Mouse (Mus musculus): ENCODE data around the gene Mrps6.

Mrps6 gene

GRCm38 (mm10) chr16:92057852-92058643 is at the start of gene Mrps6, which contains the start of the genes Gm49711 and Slc5a3:
Mrps6 (plus strand) TSS chr16:92058270.
Gm49711 (plus strand) TSS chr16:92058316.
Slc5a3 (plus strand) TSS chr16:92058322.
- in situ Hi-C loops (cut with MboI, MseI), result loop anchor here (5.0 to 25.0 kb wide), 3 partner anchors 96 to 1021 kb away; partner anchors contain the start of gene Paxbp1 (in 1 of the 2)

- in situ Hi-C loops (cut with MboI, MseI), result no loop called here
Observed at GRCm38 (mm10) chr16:92009586-92009985, 48.5 kb upstream of the Mrps6 start.

GRCm38 (mm10) chr16:92016792-92017191 is 41.3 kb upstream of the Mrps6 start:
- in situ Hi-C loops (cut with MboI, MseI), result no loop called here

- in situ Hi-C loops (cut with MboI, MseI), result loop anchor here in 1 of 2 experiments (5.0 kb wide), 1 partner anchor 52 kb away; no protein-coding TSS in a partner anchor
Observed at GRCm38 (mm10) chr16:92019141-92020118, 38.6 kb upstream of the Mrps6 start.

- in situ Hi-C loops (cut with MboI, MseI), result loop anchor here in 1 of 2 experiments (5.0 kb wide), 1 partner anchor 55 kb away; no protein-coding TSS in a partner anchor
Observed at GRCm38 (mm10) chr16:92021656-92022400, 36.2 kb upstream of the Mrps6 start.

DNA sequence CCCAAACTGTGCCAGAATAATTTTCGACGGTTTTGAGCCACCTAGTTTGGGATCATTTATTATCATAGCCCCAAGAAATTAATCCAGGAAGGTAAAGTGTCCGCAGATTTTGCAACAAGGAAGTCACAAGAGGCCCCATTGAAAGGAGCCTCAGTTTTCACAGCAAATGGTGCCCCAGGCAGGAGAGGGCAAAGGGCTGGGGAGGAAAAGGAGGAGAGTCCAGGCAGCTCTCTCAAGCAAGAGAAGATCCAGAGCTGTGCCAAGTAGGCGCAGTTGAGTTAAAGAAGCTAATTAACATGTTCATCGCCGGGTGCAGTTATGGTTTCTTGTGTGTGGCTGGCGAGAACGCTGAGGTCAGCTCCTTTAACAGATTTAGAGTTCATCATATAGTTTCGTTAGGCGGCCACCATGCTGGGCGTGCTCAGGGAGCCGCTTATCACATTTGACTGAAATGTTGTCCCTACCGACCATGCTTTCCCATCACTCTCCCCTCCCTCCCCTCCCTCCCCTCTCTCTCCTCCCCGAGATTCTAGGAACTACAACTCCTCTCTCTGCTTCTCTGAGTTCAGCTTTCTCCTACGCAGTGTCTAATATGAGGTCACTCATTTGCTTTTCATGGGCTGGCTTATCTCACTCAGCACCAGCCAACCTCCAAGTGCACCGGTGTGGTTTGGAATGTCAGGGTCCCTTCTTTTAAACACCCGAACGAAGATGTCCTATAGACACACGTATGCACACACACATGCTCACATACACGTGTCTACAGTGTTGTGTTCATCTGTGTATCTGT is 35.4 kb upstream of the Mrps6 start:
- in situ Hi-C loops (cut with MboI, MseI), result loop anchor here in 1 of 2 experiments (5.0 kb wide), 1 partner anchor 55 kb away; no protein-coding TSS in a partner anchor

DNA sequence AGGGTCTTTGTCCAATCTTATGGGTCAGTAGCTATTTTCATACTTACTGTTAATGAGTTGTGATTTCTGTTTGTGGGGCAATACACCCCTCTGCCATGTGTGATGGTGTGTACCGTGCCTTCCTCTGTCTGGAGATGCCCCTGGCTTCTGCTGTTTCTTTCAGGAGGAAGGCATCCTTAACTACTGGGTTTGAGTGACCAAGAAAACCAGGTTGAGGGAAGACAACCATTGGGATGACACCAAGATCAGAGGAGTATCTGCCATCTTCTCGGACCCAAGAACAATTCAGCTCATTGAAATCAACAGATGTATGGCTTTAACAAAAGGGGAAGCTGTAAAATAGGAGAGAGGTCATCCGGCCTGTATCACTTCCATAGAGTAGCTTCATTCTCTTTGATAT is 24.8 kb upstream of the Mrps6 start:
- in situ Hi-C loops (cut with MboI, MseI), result no loop called here

- in situ Hi-C loops (cut with MboI, MseI), result no loop called here
Observed at GRCm38 (mm10) chr16:92034676-92035075, 23.4 kb upstream of the Mrps6 start.

DNA sequence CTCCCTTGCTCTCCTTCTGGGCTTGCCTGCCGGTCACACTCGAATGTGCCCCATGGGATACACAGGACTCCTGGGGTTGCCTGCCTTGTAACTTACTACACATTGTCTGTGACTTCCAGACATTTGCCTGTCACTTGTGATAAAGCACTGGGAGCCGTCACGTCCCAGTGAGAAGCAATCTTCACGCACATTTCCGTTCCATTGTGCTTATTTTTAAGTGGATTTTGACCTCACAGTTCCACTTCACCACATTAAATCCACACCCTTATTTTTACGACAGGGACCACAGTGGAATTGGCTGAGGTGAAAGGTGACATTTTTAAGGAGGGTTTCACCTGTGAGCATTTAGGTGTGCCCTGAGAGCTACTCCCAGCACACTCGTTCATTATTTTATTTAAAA is 21.4 kb upstream of the Mrps6 start:
- in situ Hi-C loops (cut with MboI, MseI), result no loop called here

DNA sequence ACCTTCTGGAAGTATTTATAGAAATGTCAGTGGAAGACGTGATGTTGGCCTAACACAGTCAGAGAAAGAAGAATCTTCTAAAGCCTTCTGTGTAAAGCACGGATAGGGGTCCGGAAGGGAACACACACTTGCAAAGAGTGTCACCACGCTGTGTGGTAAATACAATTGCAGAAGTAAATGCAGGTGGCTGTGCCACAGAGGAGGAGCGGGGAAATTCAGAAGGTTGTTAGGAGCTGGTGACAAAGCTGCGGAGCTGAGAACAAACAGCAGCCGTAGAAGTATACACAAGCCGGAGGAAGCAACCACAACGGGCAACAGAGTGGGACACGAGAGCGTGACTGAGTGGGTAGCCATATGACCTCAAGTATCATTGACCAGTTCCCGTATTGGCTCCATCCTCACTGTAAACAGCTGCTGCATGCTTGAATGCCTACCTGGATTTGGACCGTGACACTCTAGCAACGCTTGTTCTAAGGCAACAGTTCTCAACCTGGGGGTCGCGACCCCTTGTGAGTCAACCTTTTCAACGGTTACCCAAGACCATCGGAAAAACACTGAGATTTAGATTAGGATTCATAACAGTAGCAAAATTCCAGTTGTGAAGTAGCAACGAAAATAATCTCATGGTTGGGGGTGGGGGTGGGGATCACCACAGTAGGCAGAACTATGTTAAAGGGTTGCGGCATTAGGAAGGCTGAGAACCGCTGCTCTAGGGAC is 20.0 kb upstream of the Mrps6 start:
- in situ Hi-C loops (cut with MboI, MseI), result no loop called here

GRCm38 (mm10) chr16:92039421-92039820 is 18.6 kb upstream of the Mrps6 start:
- in situ Hi-C loops (cut with MboI, MseI), result no loop called here

DNA sequence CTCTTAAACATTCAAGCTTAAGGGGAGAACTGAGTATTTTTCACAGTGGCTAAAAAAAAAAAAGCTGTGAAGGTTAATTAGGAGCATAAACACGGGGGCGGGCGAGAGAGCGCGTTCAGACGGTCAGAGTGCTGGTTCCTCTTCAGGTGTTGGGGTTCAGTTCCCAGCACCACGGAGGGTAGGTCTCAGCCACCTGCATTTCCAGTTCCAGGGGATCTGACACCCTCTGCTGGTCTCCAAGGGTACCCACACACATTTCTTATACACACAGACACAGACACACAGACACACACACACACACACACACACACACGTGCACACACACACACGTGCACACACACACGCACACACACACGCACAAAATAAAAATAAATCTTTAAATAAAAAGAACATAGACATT is 18.1 kb upstream of the Mrps6 start:
- in situ Hi-C loops (cut with MboI, MseI), result no loop called here

- in situ Hi-C loops (cut with MboI, MseI), result loop anchor here in 1 of 2 experiments (5.0 to 25.0 kb wide), 2 partner anchors 115 to 1015 kb away; partner anchors contain the start of gene Paxbp1
Observed at GRCm38 (mm10) chr16:92051777-92052310, 6.2 kb upstream of the Mrps6 start.

GRCm38 (mm10) chr16:92052569-92052968 is 5.5 kb upstream of the Mrps6 start:
- in situ Hi-C loops (cut with MboI, MseI), result loop anchor here in 1 of 2 experiments (5.0 to 25.0 kb wide), 2 partner anchors 115 to 1015 kb away; partner anchors contain the start of gene Paxbp1

DNA sequence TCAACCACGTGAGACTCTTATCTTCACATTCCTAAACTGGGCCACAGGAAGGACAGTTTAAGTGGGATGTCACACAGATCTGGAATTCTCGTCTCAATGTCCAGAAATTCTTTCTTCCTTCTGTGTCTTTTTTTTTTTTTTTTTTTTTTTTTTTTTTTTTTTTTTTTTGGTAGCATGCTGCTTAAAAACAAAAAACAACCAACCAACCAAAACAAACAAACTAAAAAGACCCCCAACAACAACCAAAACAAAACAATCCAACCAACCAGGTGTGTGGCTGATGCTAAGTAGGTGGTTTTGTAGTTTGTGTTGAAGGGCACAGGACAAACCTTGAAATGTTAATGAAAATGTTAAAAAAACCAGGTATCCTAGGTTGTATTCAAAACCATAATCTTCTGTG is 1.4 kb upstream of the Mrps6 start:
- in situ Hi-C loops (cut with MboI, MseI), result loop anchor here (5.0 to 25.0 kb wide), 3 partner anchors 94 to 1019 kb away; partner anchors contain the start of gene Paxbp1 (in 1 of the 2)

GRCm38 (mm10) chr16:92057456-92057851 is 616 bp upstream of the Mrps6 start:
- in situ Hi-C loops (cut with MboI, MseI), result loop anchor here (5.0 to 25.0 kb wide), 3 partner anchors 95 to 1020 kb away; partner anchors contain the start of gene Paxbp1 (in 1 of the 2)

GRCm38 (mm10) chr16:92058644-92059620 is 862 bp downstream of the Mrps6 start:
- in situ Hi-C loops (cut with MboI, MseI), result loop anchor here (5.0 to 25.0 kb wide), 3 partner anchors 97 to 1022 kb away; partner anchors contain the start of gene Paxbp1 (in 1 of the 2)
